Mouse (Mus musculus) left cerebral cortex, adult 2 months (tissue): ENCODE results near the gene Ptprd. TPM values are rescaled to one million over a fixed set of nuclear protein-coding genes. Genes with fewer than 3 reads are reported as not detected.

Source experiments
- DNase-seq, 2 experiments: peaks; one replicate each; pipeline ENCODE4 v3.0.0; 2021 to 2022; ENCODE audit warnings: low spot score in 2 of 2, mixed read lengths in 1 of 2; ENCODE audit errors: extremely low spot score in 1 of 2
- H3K27ac ChIP-seq: fragments of 200-600 bp; 2 replicates; pipeline ENCODE4 v1.8.1; 2022
- H3K4me3 ChIP-seq: fragments of 200-600 bp; 2 replicates; pipeline ENCODE4 v1.8.1; 2022
- CTCF ChIP-seq: fragments of 200-600 bp; IDR thresholded peaks from 2 replicates; pipeline ENCODE4 v1.8.1; 2022; ENCODE audit warnings: antibody characterized with exemption, mild to moderate bottlenecking, moderate library complexity
- intact Hi-C: fragments of 180-260 bp; cut with DNase I; formaldehyde crosslinking; loops from one replicate; pipeline ENCODE4 v1.15.1; 2025
- total RNA-seq, 2 experiments: library from RNA; stranded (reverse); gene quantifications; 2 replicates each; pipeline ENCODE4 v1.2.3; 2021

Ptprd gene
- total RNA-seq, 2 experiments from 2014 or later: 307 to 330 TPM

- Histone ChIP-seq H3K27ac (no peak overlapping the region), H3K4me3 (no peak overlapping the region)
- no peak for TF ChIP-seq CTCF
- no peak for DNase-seq
- intact Hi-C loops: no loop called here
Observed at GRCm38 (mm10) chr4:76351201-76351979, 1860.4 kb downstream of the Ptprd start.

- DNase-seq: no peak
- Histone ChIP-seq H3K4me3 (no peak overlapping the region), H3K27ac (no peak overlapping the region)
- intact Hi-C loops: no loop called here
- no peak for TF ChIP-seq CTCF
Observed at GRCm38 (mm10) chr4:76350241-76350962, 1861.4 kb downstream of the Ptprd start.

GRCm38 (mm10) chr4:76344059-76344458 is 1867.7 kb downstream of the Ptprd start:
- no peak for DNase-seq
- Histone ChIP-seq H3K27ac (peak overlapping the region; percentile 45; the same call in 1 of the 2 replicates), H3K4me3 (peak overlapping the region; percentile 10; the same call in 1 of the 2 replicates)
- intact Hi-C loops: no loop called here
- TF ChIP-seq CTCF: no peak

- intact Hi-C loops: no loop called here
- no peak overlapping the region for H3K4me3 ChIP-seq
- 0 out of 2 replicates have a peak overlapping the region, but pooled peaks have one; percentile 36 for H3K27ac ChIP-seq
Observed at GRCm38 (mm10) chr4:76337926-76338325, 1873.8 kb downstream of the Ptprd start.

GRCm38 (mm10) chr4:76327346-76327745 is 1884.4 kb downstream of the Ptprd start:
- no peak for TF ChIP-seq CTCF
- peak overlapping the region; percentile 24 for H3K4me3 ChIP-seq
- DNase-seq: no peak
- peak overlapping the region; percentile 69 for H3K27ac ChIP-seq
- intact Hi-C loops: loop anchor here (5.0 kb wide), 1 partner anchor 120 kb away; no protein-coding TSS in a partner anchor

More at GRCm38 (mm10) chr4:76337926-76338325, 1873.8 kb downstream of the Ptprd start:
- DNase-seq: no peak
- TF ChIP-seq CTCF: no peak

GRCm38 (mm10) chr4:76325646-76326045 is 1886.1 kb downstream of the Ptprd start:
- H3K27ac ChIP-seq: no peak overlapping the region
- DNase-seq: no peak
- intact Hi-C loops: loop anchor here (5.0 kb wide), 1 partner anchor 122 kb away; no protein-coding TSS in a partner anchor
- no peak for TF ChIP-seq CTCF
- no peak overlapping the region for H3K4me3 ChIP-seq

GRCm38 (mm10) chr4:76324928-76325327 is 1886.8 kb downstream of the Ptprd start:
- peak in 1 of 2 experiments; percentile 16 for DNase-seq
- Histone ChIP-seq H3K4me3 (no peak overlapping the region), H3K27ac (no peak overlapping the region)
- intact Hi-C loops: loop anchor here (5.0 kb wide), 1 partner anchor 122 kb away; no protein-coding TSS in a partner anchor
- no peak for TF ChIP-seq CTCF

- TF ChIP-seq CTCF: no peak
- no peak for DNase-seq
- intact Hi-C loops: no loop called here
- Histone ChIP-seq H3K4me3 (no peak overlapping the region), H3K27ac (no peak overlapping the region)
Observed at GRCm38 (mm10) chr4:76324509-76324908, 1887.3 kb downstream of the Ptprd start.

- intact Hi-C loops: no loop called here
- no peak overlapping the region for H3K27ac ChIP-seq
Observed at GRCm38 (mm10) chr4:76319874-76320273, 1891.9 kb downstream of the Ptprd start.

GRCm38 (mm10) chr4:76315977-76316376 is 1895.8 kb downstream of the Ptprd start:
- intact Hi-C loops: no loop called here

More at GRCm38 (mm10) chr4:76319874-76320273, 1891.9 kb downstream of the Ptprd start:
- no peak overlapping the region for H3K4me3 ChIP-seq
- DNase-seq: no peak
- no peak for TF ChIP-seq CTCF

GRCm38 (mm10) chr4:76313749-76314148 is 1898.0 kb downstream of the Ptprd start:
- H3K4me3 ChIP-seq: no peak overlapping the region
- no peak for DNase-seq
- intact Hi-C loops: no loop called here
- H3K27ac ChIP-seq: no peak overlapping the region
- no peak for TF ChIP-seq CTCF

More at GRCm38 (mm10) chr4:76315977-76316376, 1895.8 kb downstream of the Ptprd start:
- DNase-seq: no peak
- Histone ChIP-seq H3K4me3 (no peak overlapping the region), H3K27ac (no peak overlapping the region)
- TF ChIP-seq CTCF: no peak

GRCm38 (mm10) chr4:76312593-76312992 is 1899.2 kb downstream of the Ptprd start:
- no peak for TF ChIP-seq CTCF
- Histone ChIP-seq H3K4me3 (no peak overlapping the region), H3K27ac (no peak overlapping the region)
- intact Hi-C loops: no loop called here
- no peak for DNase-seq
